Mouse (Mus musculus): ENCODE data around the gene Gm7073. TPM values are rescaled to one million over a fixed set of nuclear protein-coding genes. Genes with fewer than 3 reads are reported as not detected.

Gene Gm7073
- total RNA-seq, 2 experiments from 2014 or later = not detected

Other genes with a start within 250 kb of the Gm7073 start
- 29.6 and 42.2 TPM in 2 replicates for gene Atp11c, start 53.4 kb upstream of the Gm7073 start, total RNA-seq (2015)
- 38.0 and 40.1 TPM in 2 replicates for gene Atp11c, start 53.4 kb upstream of the Gm7073 start, total RNA-seq (2017)